Mouse (Mus musculus): Measurements from ENCODE around the gene Dlx2. TPM values are rescaled to one million over a fixed set of nuclear protein-coding genes. Genes with fewer than 3 reads are reported as not detected.

Dlx2 gene
- polyA plus RNA-seq (2015; fragmentation: Nextera tagmentation; extraction: Ambion mirVana), result 0.12 TPM in 1 of 2 replicates, not detected in the other

GRCm38 (mm10) chr2:71546640-71547071 is at the start of gene Dlx2:
TSS of gene Dlx2 (minus strand) at chr2:71546754.

GRCm38 (mm10) chr2:71528014-71528713 is 18.4 kb downstream of the Dlx2 start, which contains the start of gene Dlx1:
TSS of gene Dlx1 (plus strand) at chr2:71528113.

Other genes with a start within 250 kb of the Dlx2 start
- gene Slc25a12, start 179.0 kb downstream of the Dlx2 start, polyA plus RNA-seq (2015; fragmentation: Nextera tagmentation; extraction: Ambion mirVana), result 189 and 236 TPM in 2 replicates
- gene Hat1, start 157.8 kb downstream of the Dlx2 start, polyA plus RNA-seq (2015; fragmentation: Nextera tagmentation; extraction: Ambion mirVana), result 32.9 and 36.7 TPM in 2 replicates
- gene Metap1d, start 93.5 kb downstream of the Dlx2 start, polyA plus RNA-seq (2015; fragmentation: Nextera tagmentation; extraction: Ambion mirVana), result 23.8 and 28.4 TPM in 2 replicates
- 0.10 and 0.13 TPM in 2 replicates for gene Dlx1, start 18.6 kb downstream of the Dlx2 start, polyA plus RNA-seq (2015; fragmentation: Nextera tagmentation; extraction: Ambion mirVana)
- 26.7 and 31.7 TPM in 2 replicates for gene Itga6, start 198.9 kb upstream of the Dlx2 start, polyA plus RNA-seq (2015; fragmentation: Nextera tagmentation; extraction: Ambion mirVana)